Mouse (Mus musculus) testis, adult 2 months (tissue): Measurements from ENCODE around the gene Serpinb6b. TPM values are rescaled to one million over a fixed set of nuclear protein-coding genes. Genes with fewer than 3 reads are reported as not detected.

Experiments used
- H3K27ac ChIP-seq: fragments of 200-500 bp; 2 replicates; pipeline ENCODE4 v1.5.1; 2012; ENCODE audit warnings: low read depth, low read length; ENCODE audit not compliant: control insufficient read depth, insufficient read depth
- H3K27me3 ChIP-seq: fragments of 200-500 bp; 2 replicates; pipeline ENCODE4 v1.6.1; 2012; ENCODE audit warnings: mild to moderate bottlenecking, low read length, moderate library complexity; ENCODE audit not compliant: control insufficient read depth, insufficient read depth
- H3K36me3 ChIP-seq: fragments of 200-500 bp; 2 replicates; pipeline ENCODE4 v1.6.1; 2012; ENCODE audit warnings: mild to moderate bottlenecking, low read length; ENCODE audit not compliant: control insufficient read depth, insufficient read depth
- H3K4me1 ChIP-seq: fragments of 200-500 bp; 2 replicates; pipeline ENCODE4 v1.6.1; 2012; ENCODE audit warnings: low read length; ENCODE audit not compliant: control insufficient read depth, insufficient read depth
- H3K4me3 ChIP-seq: fragments of 200-500 bp; 2 replicates; pipeline ENCODE4 v1.5.1; 2012; ENCODE audit warnings: low read depth, mild to moderate bottlenecking, low read length, moderate library complexity, mixed read lengths; ENCODE audit not compliant: control insufficient read depth
- CTCF ChIP-seq: fragments of 200-500 bp; IDR thresholded peaks from 2 replicates; pipeline ENCODE4 v1.5.1; 2012; ENCODE audit warnings: low read depth, mild to moderate bottlenecking, inconsistent platforms, low read length, moderate library complexity; ENCODE audit not compliant: control insufficient read depth, insufficient read depth, insufficient replicate concordance
- POLR2A ChIP-seq: fragments of 200-500 bp; IDR thresholded peaks from 2 replicates; pipeline ENCODE4 v1.6.1; 2012; ENCODE audit warnings: low read depth, mild to moderate bottlenecking, inconsistent platforms, low read length, moderate library complexity; ENCODE audit not compliant: control insufficient read depth
- polyA plus RNA-seq: library from polyadenylated mRNA; depleted of rRNA; stranded (reverse); fragments of >200 nt; gene quantifications from 2 replicates; pipeline ENCODE4 v1.2.3, GENCODE M21; 2012; rRNA removed

Gene Serpinb6b
- polyA plus RNA-seq, 1 experiment: 0.83 TPM

- no peak for TF ChIP-seq POLR2A
- TF ChIP-seq CTCF: no peak
- Histone ChIP-seq H3K4me3 (no peak within 1 kb of the TSS), H3K36me3 (no peaks in the 10 kb centered on the region), H3K27me3 (no peaks in the 10 kb centered on the region), H3K27ac (no peak within 1 kb of the TSS), H3K4me1 (no peaks in the 10 kb centered on the region)
Observed at GRCm38 (mm10) chr13:33027244-33027643, 62.2 kb downstream of the Serpinb6b start, which contains the start of gene Serpinb9b. Gene Serpinb9b, plus strand, starts transcription at chr13:33027416.

- Histone ChIP-seq H3K4me3 (no peak overlapping the region), H3K36me3 (no peaks in the 10 kb centered on the region), H3K4me1 (no peaks in the 10 kb centered on the region), H3K27ac (no peak overlapping the region), H3K27me3 (no peaks in the 10 kb centered on the region)
- TF ChIP-seq POLR2A: no peak
- TF ChIP-seq CTCF: no peak
Observed at GRCm38 (mm10) chr13:33028146-33028545, 63.1 kb downstream of the Serpinb6b start.

- Histone ChIP-seq H3K4me1 (no peaks in the 10 kb centered on the region), H3K27me3 (no peaks in the 10 kb centered on the region), H3K27ac (no peak overlapping the region), H3K4me3 (no peak overlapping the region), H3K36me3 (no peaks in the 10 kb centered on the region)
- TF ChIP-seq CTCF: no peak
- TF ChIP-seq POLR2A: no peak
Observed at GRCm38 (mm10) chr13:33028550-33028949, 63.5 kb downstream of the Serpinb6b start.

Other genes with a start within 250 kb of the Serpinb6b start
- 0.56 and 0.60 TPM in 2 replicates for gene Mylk4, start 181.3 kb upstream of the Serpinb6b start, polyA plus RNA-seq
- 5.9 and 6.5 TPM in 2 replicates for gene Wrnip1, start 163.2 kb upstream of the Serpinb6b start, polyA plus RNA-seq
- gene D930007J09Rik, start 162.4 kb upstream of the Serpinb6b start, polyA plus RNA-seq: not detected in 2 replicates
- gene Serpinb1a, start 114.0 kb upstream of the Serpinb6b start, polyA plus RNA-seq: 1.3 and 2.1 TPM in 2 replicates
- gene Serpinb1c, start 67.0 kb upstream of the Serpinb6b start, polyA plus RNA-seq: not detected in 2 replicates
- 2.1 and 2.4 TPM in 2 replicates for gene Serpinb9, start 38.0 kb downstream of the Serpinb6b start, polyA plus RNA-seq
- gene Serpinb9b, start 62.2 kb downstream of the Serpinb6b start, polyA plus RNA-seq: 0.17 and 0.29 TPM in 2 replicates
- 0.06 TPM in 1 of 2 replicates, not detected in the other for gene Serpinb1b, start 113.4 kb downstream of the Serpinb6b start, polyA plus RNA-seq
- 0.06 TPM in 1 of 2 replicates, not detected in the other for gene Serpinb9c, start 194.5 kb downstream of the Serpinb6b start, polyA plus RNA-seq
- 0.11 and 0.19 TPM in 2 replicates for gene Serpinb9d, start 227.8 kb downstream of the Serpinb6b start, polyA plus RNA-seq